Mouse (Mus musculus) forebrain, embryonic 14.5 days (tissue): ENCODE results near the gene Rpusd1. TPM values are rescaled to one million over a fixed set of nuclear protein-coding genes. Genes with fewer than 3 reads are reported as not detected.

ENCODE experiments used
- ATAC-seq: fragments of 200-750 bp; cut with Nextera tagmentation; 2 replicates; pipeline ENCODE4 v1.8.0; 2017; ENCODE audit warnings: mild to moderate bottlenecking, moderate library complexity
- DNase-seq: peaks from one replicate; pipeline ENCODE4 v3.0.0-alpha.2; 2015; ENCODE audit warnings: low spot score
- H3K27ac ChIP-seq: fragments of 300-500 bp; sonication (generic); 2 replicates; pipeline ENCODE4 v1.5.1; 2014; ENCODE audit warnings: low read depth, mild to moderate bottlenecking, control low read depth, low read length, moderate library complexity
- H3K27me3 ChIP-seq: fragments of 300-500 bp; sonication (generic); replicated peaks from 2 replicates; pipeline ENCODE4 v1.6.1; 2014; ENCODE audit warnings: low read length, control low read depth, mixed read lengths; ENCODE audit not compliant: control insufficient read depth, insufficient read depth
- H3K36me3 ChIP-seq: fragments of 300-500 bp; sonication (generic); 2 replicates; pipeline ENCODE4 v1.6.1; 2014; ENCODE audit warnings: low read length, control low read depth; ENCODE audit not compliant: control insufficient read depth, insufficient read depth
- H3K4me1 ChIP-seq: fragments of 300-500 bp; sonication (generic); 2 replicates; pipeline ENCODE4 v1.6.1; 2014; ENCODE audit warnings: antibody characterized with exemption, low read length, control low read depth; ENCODE audit not compliant: control insufficient read depth, insufficient read depth
- H3K4me2 ChIP-seq: fragments of 300-500 bp; sonication (generic); 2 replicates; pipeline ENCODE4 v1.6.1; 2014; ENCODE audit warnings: mild to moderate bottlenecking, control low read depth, low read length
- H3K4me3 ChIP-seq: fragments of 300-500 bp; sonication (generic); 2 replicates; pipeline ENCODE4 v1.5.1; 2014; ENCODE audit warnings: low read depth, low read length, control low read depth
- H3K9ac ChIP-seq: fragments of 300-500 bp; sonication (generic); 2 replicates; pipeline ENCODE4 v1.6.1; 2014; ENCODE audit warnings: mild to moderate bottlenecking, low read length, control low read depth, moderate library complexity
- H3K9me3 ChIP-seq: fragments of 300-500 bp; sonication (generic); replicated peaks from 2 replicates; pipeline ENCODE4 v1.6.1; 2016; ENCODE audit warnings: low read length, control low read depth, mixed read lengths; ENCODE audit not compliant: control insufficient read depth
- WGBS: fragments of 180-500 bp; shearing (Covaris S2); extraction: QIAGEN DNeasy Blood & Tissue Kit; methylation state at CpG from one replicate; pipeline ENCODE4 v1.1.7; 2014; 5-methylcytosine and 5-hydroxymethylcytosine counted together
- polyA plus RNA-seq: library from polyadenylated mRNA; unstranded; fragments of >200 nt; fragmentation: Nextera tagmentation; extraction: Ambion mirVana; gene quantifications from 2 replicates; pipeline ENCODE4 v1.2.1, GENCODE M21; 2014

Gene Rpusd1
- polyA plus RNA-seq, 1 experiment from 2014 or later, result 26.6 TPM

GRCm38 (mm10) chr17:25743831-25744230 lies 16.4 kb downstream of the Rpusd1 start:
- Histone ChIP-seq H3K4me3 (no peak overlapping the region), H3K36me3 (no peaks in the 10 kb centered on the region), H3K9ac (no peak overlapping the region), H3K27me3 (no peaks in the 10 kb centered on the region), H3K9me3 (no peaks in the 10 kb centered on the region), H3K4me1 (no peaks in the 10 kb centered on the region), H3K4me2 (no peak overlapping the region), H3K27ac (no peak overlapping the region)
- ATAC-seq (no peak), DNase-seq (no peak)
- WGBS, result 94% methylated on average over 9 of the region's 9 CpGs

DNA sequence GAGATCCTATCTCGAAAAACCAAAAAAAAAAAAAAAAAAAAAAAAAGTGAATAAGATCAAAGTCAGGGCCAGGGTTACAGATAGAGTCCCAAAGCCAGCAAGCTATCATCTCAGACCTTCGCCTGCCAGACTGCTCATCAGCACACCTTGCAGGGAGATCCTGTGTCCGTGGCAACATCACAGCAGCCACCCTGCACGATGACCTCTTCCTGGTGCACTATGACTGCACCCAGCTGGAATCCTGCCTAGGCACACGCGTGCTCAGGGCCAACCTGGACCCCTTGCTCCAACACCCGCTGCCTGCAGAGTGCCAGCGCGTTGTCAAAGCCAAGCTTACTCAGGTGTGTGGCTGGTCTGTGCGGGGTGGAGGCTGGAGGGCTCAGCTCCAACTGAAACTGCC lies 16.8 kb downstream of the Rpusd1 start:
- H3K27ac ChIP-seq, result no peak overlapping the region
- no peak overlapping the region for H3K4me3 ChIP-seq
- DNase-seq, result no peak
- H3K27me3 ChIP-seq, result no peaks in the 10 kb centered on the region
- no peaks in the 10 kb centered on the region for H3K36me3 ChIP-seq
- WGBS, result 79% methylated on average over 10 of the region's 10 CpGs
- ATAC-seq, result no peak
- H3K9ac ChIP-seq, result no peak overlapping the region
- H3K9me3 ChIP-seq, result no peaks in the 10 kb centered on the region
- no peak overlapping the region for H3K4me2 ChIP-seq
- H3K4me1 ChIP-seq, result no peaks in the 10 kb centered on the region

DNA sequence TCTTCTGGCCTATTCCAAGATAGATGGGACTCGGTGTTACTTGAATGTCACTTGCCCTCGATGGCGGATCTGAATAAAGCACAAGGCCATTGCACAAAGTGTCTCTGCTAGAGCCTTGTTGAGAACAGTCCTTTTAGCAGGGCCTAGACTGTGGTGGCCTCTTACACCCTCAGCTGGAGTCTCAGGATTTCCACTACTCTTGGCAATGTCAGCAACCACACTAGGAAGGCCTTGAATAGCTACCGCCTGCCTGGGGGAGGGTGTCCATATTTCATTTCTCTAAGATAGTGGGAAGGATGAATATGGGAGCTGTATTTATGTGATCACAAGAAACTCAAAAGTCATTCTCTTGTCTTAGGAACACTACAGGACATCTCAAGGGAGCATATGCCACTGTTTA lies 20.8 kb downstream of the Rpusd1 start:
- no peak for ATAC-seq
- WGBS, result 97% methylated on average over 4 of the region's 4 CpGs
- H3K9ac ChIP-seq, result no peak overlapping the region
- no peak for DNase-seq
- no peaks in the 10 kb centered on the region for H3K4me1 ChIP-seq
- H3K27ac ChIP-seq, result no peak overlapping the region
- H3K4me2 ChIP-seq, result no peak overlapping the region
- H3K27me3 ChIP-seq, result no peaks in the 10 kb centered on the region
- H3K9me3 ChIP-seq, result no peaks in the 10 kb centered on the region
- no peaks in the 10 kb centered on the region for H3K36me3 ChIP-seq
- H3K4me3 ChIP-seq, result no peak overlapping the region

DNA sequence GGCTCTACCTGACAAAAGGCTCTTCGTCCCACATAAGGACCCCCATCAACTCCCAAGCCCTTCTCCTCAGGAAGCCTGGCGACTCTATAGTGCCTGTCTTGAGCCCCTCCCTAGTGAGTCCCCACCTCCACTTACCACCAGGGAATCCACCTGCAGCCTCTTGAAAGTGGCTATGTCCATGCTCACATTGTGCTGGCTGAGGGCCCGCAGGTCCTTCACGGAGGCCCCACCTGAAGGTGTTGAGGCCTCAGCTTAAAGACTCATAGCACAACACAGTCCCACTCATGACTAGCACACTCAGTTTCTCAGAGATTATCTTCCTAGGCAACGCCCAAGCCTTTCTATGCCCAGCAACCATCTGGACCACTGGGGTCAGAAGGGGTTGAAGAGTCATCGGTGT lies 21.8 kb downstream of the Rpusd1 start:
- ATAC-seq (no peak), DNase-seq (no peak)
- H3K27me3 ChIP-seq, result no peaks in the 10 kb centered on the region
- no peak overlapping the region for H3K27ac ChIP-seq
- H3K4me2 ChIP-seq, result no peak overlapping the region
- H3K9me3 ChIP-seq, result no peaks in the 10 kb centered on the region
- no peaks in the 10 kb centered on the region for H3K4me1 ChIP-seq
- H3K36me3 ChIP-seq, result no peaks in the 10 kb centered on the region
- WGBS, result 82% methylated on average over 6 of the region's 6 CpGs
- H3K9ac ChIP-seq, result no peak overlapping the region
- H3K4me3 ChIP-seq, result no peak overlapping the region

- H3K4me1 ChIP-seq, result no peaks in the 10 kb centered on the region
- no peak for ATAC-seq
- no peak for DNase-seq
- no peak overlapping the region for H3K4me3 ChIP-seq
- H3K9me3 ChIP-seq, result no peaks in the 10 kb centered on the region
- no peak overlapping the region for H3K9ac ChIP-seq
- H3K36me3 ChIP-seq, result no peaks in the 10 kb centered on the region
- H3K27me3 ChIP-seq, result no peaks in the 10 kb centered on the region
- H3K4me2 ChIP-seq, result no peak overlapping the region
- WGBS, result 36% methylated on average over 5 of the region's 5 CpGs
- no peak overlapping the region for H3K27ac ChIP-seq
These were observed 24.0 kb downstream of the Rpusd1 start for GRCm38 (mm10) chr17:25751446-25751845.

GRCm38 (mm10) chr17:25754241-25754640 lies 26.8 kb downstream of the Rpusd1 start, which contains the start of gene Msln:
Msln (minus strand) TSS chr17:25754378.
- no peak within 1 kb of the TSS for H3K27ac ChIP-seq
- no peak within 1 kb of the TSS for H3K4me2 ChIP-seq
- H3K36me3 ChIP-seq, result no peaks in the 10 kb centered on the region
- no peaks in the 10 kb centered on the region for H3K27me3 ChIP-seq
- H3K4me3 ChIP-seq, result no peak within 1 kb of the TSS
- DNase-seq (no peak), ATAC-seq (no peak)
- H3K9me3 ChIP-seq, result no peaks in the 10 kb centered on the region
- no peak within 1 kb of the TSS for H3K9ac ChIP-seq
- WGBS, result 89% methylated on average over 9 of the region's 9 CpGs
- no peaks in the 10 kb centered on the region for H3K4me1 ChIP-seq

DNA sequence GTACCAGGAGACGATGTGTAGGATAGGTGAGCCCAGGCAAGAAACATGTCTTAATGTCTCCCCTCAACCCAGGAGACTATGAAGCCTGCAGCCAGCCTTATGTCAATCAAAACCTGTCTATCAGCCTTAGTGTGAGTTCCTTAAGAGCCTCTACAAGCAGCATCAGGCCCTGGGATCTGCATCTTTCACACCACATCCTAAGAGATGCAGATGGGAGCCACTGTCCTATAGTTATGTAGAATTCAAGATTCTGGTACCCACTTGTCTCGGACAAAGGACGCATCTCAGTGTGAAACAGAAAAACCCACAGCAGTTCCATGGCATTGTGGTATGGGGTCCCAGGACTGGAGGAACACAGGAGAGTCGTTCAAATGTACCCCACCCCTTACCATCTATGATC lies 27.6 kb downstream of the Rpusd1 start:
- Histone ChIP-seq H3K9me3 (no peaks in the 10 kb centered on the region), H3K36me3 (no peaks in the 10 kb centered on the region), H3K4me3 (no peak overlapping the region), H3K27me3 (no peaks in the 10 kb centered on the region), H3K27ac (no peak overlapping the region), H3K9ac (no peak overlapping the region), H3K4me1 (no peaks in the 10 kb centered on the region), H3K4me2 (no peak overlapping the region)
- DNase-seq, result no peak
- WGBS, result 85% methylated on average over 4 of the region's 4 CpGs
- no peak for ATAC-seq

- DNase-seq, result no peak
- H3K4me1 ChIP-seq, result no peaks in the 10 kb centered on the region
- no peaks in the 10 kb centered on the region for H3K9me3 ChIP-seq
- H3K4me3 ChIP-seq, result no peak overlapping the region
- H3K9ac ChIP-seq, result no peak overlapping the region
- WGBS, result 76% methylated on average over 4 of the region's 4 CpGs
- no peaks in the 10 kb centered on the region for H3K27me3 ChIP-seq
- H3K36me3 ChIP-seq, result no peaks in the 10 kb centered on the region
- no peak for ATAC-seq
- no peak overlapping the region for H3K4me2 ChIP-seq
- H3K27ac ChIP-seq, result no peak overlapping the region
These were observed 28.3 kb downstream of the Rpusd1 start for GRCm38 (mm10) chr17:25755627-25756377.

- H3K27me3 ChIP-seq, result no peaks in the 10 kb centered on the region
- 85% methylated on average over 9 of the region's 9 CpGs for WGBS
These were observed 29.1 kb downstream of the Rpusd1 start for GRCm38 (mm10) chr17:25756378-25757242.

More at GRCm38 (mm10) chr17:25756378-25757242, 29.1 kb downstream of the Rpusd1 start:
- DNase-seq (no peak), ATAC-seq (no peak)
- no peaks in the 10 kb centered on the region for H3K4me1 ChIP-seq
- no peak overlapping the region for H3K4me2 ChIP-seq
- no peak overlapping the region for H3K4me3 ChIP-seq
- no peak overlapping the region for H3K9ac ChIP-seq
- H3K9me3 ChIP-seq, result no peaks in the 10 kb centered on the region
- H3K36me3 ChIP-seq, result no peaks in the 10 kb centered on the region
- no peak overlapping the region for H3K27ac ChIP-seq
